Mouse (Mus musculus) stomach, embryonic 16.5 days (tissue): ENCODE results near the gene Rcc2. TPM values are rescaled to one million over a fixed set of nuclear protein-coding genes. Genes with fewer than 3 reads are reported as not detected.

Experiments
- ATAC-seq: fragments of 200-750 bp; cut with Nextera tagmentation; 2 replicates; pipeline ENCODE4 v1.8.0; 2017; ENCODE audit warnings: moderate number of reproducible peaks, moderate TSS enrichment; ENCODE audit not compliant: insufficient read depth, low FRiP score
- H3K27ac ChIP-seq: fragments of 300-500 bp; sonication (generic); 2 replicates; pipeline ENCODE4 v1.5.1; 2014; ENCODE audit warnings: low read length
- H3K27me3 ChIP-seq: fragments of 300-500 bp; sonication (generic); 2 replicates; pipeline ENCODE4 v1.6.1; 2014; ENCODE audit warnings: low read length, control low read depth, mixed read lengths; ENCODE audit not compliant: control insufficient read depth, insufficient read depth
- H3K36me3 ChIP-seq: fragments of 300-500 bp; sonication (generic); 2 replicates; pipeline ENCODE4 v1.6.1; 2014; ENCODE audit warnings: low read length; ENCODE audit not compliant: control insufficient read depth, insufficient read depth
- H3K4me1 ChIP-seq: fragments of 300-500 bp; sonication (generic); 2 replicates; pipeline ENCODE4 v1.6.1; 2014; ENCODE audit warnings: low read length, control low read depth, mixed read lengths; ENCODE audit not compliant: control insufficient read depth, insufficient read depth
- H3K4me2 ChIP-seq: fragments of 300-500 bp; sonication (generic); 2 replicates; pipeline ENCODE4 v1.6.1; 2014; ENCODE audit warnings: low read depth, low read length, mixed read lengths
- H3K4me3 ChIP-seq: fragments of 300-500 bp; sonication (generic); replicated peaks from 2 replicates; pipeline ENCODE4 v1.5.1; 2014; ENCODE audit warnings: mild to moderate bottlenecking, low read length
- H3K9ac ChIP-seq: fragments of 300-500 bp; sonication (generic); 2 replicates; pipeline ENCODE4 v1.6.1; 2014; ENCODE audit warnings: low read length
- H3K9me3 ChIP-seq: fragments of 300-500 bp; sonication (generic); replicated peaks from 2 replicates; pipeline ENCODE4 v1.6.1; 2016; ENCODE audit warnings: low read length, control low read depth; ENCODE audit not compliant: control insufficient read depth
- WGBS: fragments of 180-500 bp; shearing (Covaris S2); extraction: QIAGEN DNeasy Blood & Tissue Kit; methylation state at CpG from one replicate; pipeline ENCODE4 v1.1.7; 2014; 5-methylcytosine and 5-hydroxymethylcytosine counted together
- polyA plus RNA-seq: library from polyadenylated mRNA; unstranded; fragments of >200 nt; fragmentation: Nextera tagmentation; extraction: Ambion mirVana; gene quantifications from 2 replicates; pipeline ENCODE4 v1.2.1, GENCODE M21; 2015

Gene Rcc2
- polyA plus RNA-seq, 1 experiment from 2014 or later = 16.2 TPM

- Histone ChIP-seq H3K36me3 (no peaks in the 10 kb centered on the region), H3K9me3 (no peaks in the 10 kb centered on the region), H3K9ac (0 out of 2 replicates have a peak overlapping the region, but pooled peaks have one; percentile 54), H3K27me3 (no peaks in the 10 kb centered on the region), H3K4me2 (peak overlapping the region; percentile 58), H3K4me3 (no peak overlapping the region), H3K4me1 (peaks cover 18% of the 10 kb centered on the region), H3K27ac (peak overlapping the region; percentile 84)
- no peak for ATAC-seq
- 30% methylated on average over 8 of the region's 8 CpGs for WGBS
Observed at GRCm38 (mm10) chr4:140683608-140684007, 16.7 kb upstream of the Rcc2 start.

- Histone ChIP-seq H3K27me3 (no peaks in the 10 kb centered on the region), H3K9me3 (no peaks in the 10 kb centered on the region), H3K4me3 (peak overlapping the region; percentile 25), H3K27ac (peak overlapping the region; percentile 84), H3K36me3 (no peaks in the 10 kb centered on the region), H3K4me1 (peaks cover 18% of the 10 kb centered on the region), H3K4me2 (peak overlapping the region; percentile 58), H3K9ac (peak overlapping the region; percentile 54)
- ATAC-seq = peak; percentile 76
- 10% methylated on average over 16 of the region's 16 CpGs for WGBS
Observed at GRCm38 (mm10) chr4:140684141-140684871, 16.0 kb upstream of the Rcc2 start.

GRCm38 (mm10) chr4:140684881-140685303 is 15.4 kb upstream of the Rcc2 start:
- peak overlapping the region; percentile 84 for H3K27ac ChIP-seq
- H3K9ac ChIP-seq = peak overlapping the region; percentile 54; the same call in 1 of the 2 replicates
- H3K36me3 ChIP-seq = no peaks in the 10 kb centered on the region
- H3K4me3 ChIP-seq = peak overlapping the region; percentile 25; the same call in 1 of the 2 replicates
- ATAC-seq = 0 out of 2 replicates have a peak, but pooled peaks have one; percentile 12
- no peaks in the 10 kb centered on the region for H3K27me3 ChIP-seq
- H3K9me3 ChIP-seq = no peaks in the 10 kb centered on the region
- 32% methylated on average over 6 of the region's 6 CpGs for WGBS
- peak overlapping the region; percentile 58 for H3K4me2 ChIP-seq
- H3K4me1 ChIP-seq = peaks cover 20% of the 10 kb centered on the region

- no peaks in the 10 kb centered on the region for H3K9me3 ChIP-seq
- no peak overlapping the region; the same call in 1 of the 2 replicates for H3K9ac ChIP-seq
- WGBS = 47% methylated on average over 12 of the region's 12 CpGs
- no peak overlapping the region for H3K4me2 ChIP-seq
- no peak overlapping the region for H3K27ac ChIP-seq
- no peak for ATAC-seq
- H3K4me1 ChIP-seq = peaks cover 24% of the 10 kb centered on the region
- no peaks in the 10 kb centered on the region for H3K36me3 ChIP-seq
- H3K27me3 ChIP-seq = no peaks in the 10 kb centered on the region
- H3K4me3 ChIP-seq = no peak overlapping the region
Observed at GRCm38 (mm10) chr4:140688044-140688825, 12.1 kb upstream of the Rcc2 start.

GRCm38 (mm10) chr4:140688826-140689425 is 11.4 kb upstream of the Rcc2 start:
- no peaks in the 10 kb centered on the region for H3K27me3 ChIP-seq
- no peak overlapping the region for H3K4me3 ChIP-seq
- no peaks in the 10 kb centered on the region for H3K36me3 ChIP-seq
- no peaks in the 10 kb centered on the region for H3K9me3 ChIP-seq
- 0 out of 2 replicates have a peak overlapping the region, but pooled peaks have one; percentile 2 for H3K27ac ChIP-seq
- H3K4me2 ChIP-seq = no peak overlapping the region
- 78% methylated on average over 5 of the region's 5 CpGs for WGBS
- H3K9ac ChIP-seq = no peak overlapping the region
- ATAC-seq = no peak
- peaks cover 19% of the 10 kb centered on the region for H3K4me1 ChIP-seq

GRCm38 (mm10) chr4:140689873-140690655 is 10.3 kb upstream of the Rcc2 start:
- Histone ChIP-seq H3K27ac (peak overlapping the region; percentile 64), H3K4me3 (no peak overlapping the region), H3K36me3 (no peaks in the 10 kb centered on the region), H3K9ac (0 out of 2 replicates have a peak overlapping the region, but pooled peaks have one; percentile 11), H3K4me1 (peaks cover 8% of the 10 kb centered on the region), H3K27me3 (no peaks in the 10 kb centered on the region), H3K9me3 (no peaks in the 10 kb centered on the region), H3K4me2 (peak overlapping the region; percentile 10; the same call in 1 of the 2 replicates)
- ATAC-seq = peak; percentile 37; the same call in 1 of the 2 replicates
- WGBS = 51% methylated on average over 16 of the region's 16 CpGs

GRCm38 (mm10) chr4:140691481-140691880 is 8.9 kb upstream of the Rcc2 start:
- WGBS = 74% methylated on average over 7 of the region's 7 CpGs

GRCm38 (mm10) chr4:140693513-140693912 is 6.8 kb upstream of the Rcc2 start:
- no peak for ATAC-seq
- H3K27me3 ChIP-seq = no peaks in the 10 kb centered on the region
- WGBS = 74% methylated on average over 4 of the region's 4 CpGs
- no peaks in the 10 kb centered on the region for H3K36me3 ChIP-seq
- H3K9ac ChIP-seq = no peak overlapping the region
- H3K4me2 ChIP-seq = no peak overlapping the region
- 0 out of 2 replicates have a peak, but pooled peaks cover 6% of the 10 kb centered on the region for H3K4me1 ChIP-seq
- no peaks in the 10 kb centered on the region for H3K9me3 ChIP-seq
- no peak overlapping the region for H3K4me3 ChIP-seq
- no peak overlapping the region for H3K27ac ChIP-seq

More at GRCm38 (mm10) chr4:140691481-140691880, 8.9 kb upstream of the Rcc2 start:
- H3K36me3 ChIP-seq = no peaks in the 10 kb centered on the region
- 0 out of 2 replicates have a peak, but pooled peaks cover 6% of the 10 kb centered on the region for H3K4me1 ChIP-seq
- no peaks in the 10 kb centered on the region for H3K9me3 ChIP-seq
- no peak for ATAC-seq
- no peak overlapping the region for H3K4me3 ChIP-seq
- no peak overlapping the region for H3K4me2 ChIP-seq
- no peak overlapping the region for H3K27ac ChIP-seq
- no peak overlapping the region for H3K9ac ChIP-seq
- no peaks in the 10 kb centered on the region for H3K27me3 ChIP-seq
